Mouse (Mus musculus) bone marrow, adult 2 months (tissue): ENCODE results near the gene Erv3. TPM values are rescaled to one million over a fixed set of nuclear protein-coding genes. Genes with fewer than 3 reads are reported as not detected.

ENCODE experiments used
- H3K27ac ChIP-seq: fragments of 200-500 bp; 2 replicates; pipeline ENCODE4 v1.5.1; 2012; ENCODE audit warnings: low read depth, mild to moderate bottlenecking, control low read depth, inconsistent platforms, low read length; ENCODE audit not compliant: control insufficient read depth, poor library complexity, insufficient read depth
- H3K4me1 ChIP-seq: fragments of 200-500 bp; 2 replicates; pipeline ENCODE4 v1.6.1; 2011; ENCODE audit warnings: low read length; ENCODE audit not compliant: control insufficient read depth, insufficient read depth
- H3K4me3 ChIP-seq: fragments of 200-500 bp; replicated peaks from 2 replicates; pipeline ENCODE3; 2011; ENCODE audit warnings: mild to moderate bottlenecking, low read depth, low read length, control low read depth; ENCODE audit not compliant: control insufficient read depth
- CTCF ChIP-seq: fragments of 200-500 bp; IDR thresholded peaks from 2 replicates; pipeline ENCODE4 v1.5.1; 2011; ENCODE audit warnings: low read length, control low read depth; ENCODE audit not compliant: control insufficient read depth, insufficient read depth
- POLR2A ChIP-seq: fragments of 200-500 bp; IDR thresholded peaks from 2 replicates; pipeline ENCODE4 v1.6.1; 2011; ENCODE audit warnings: low read depth, mild to moderate bottlenecking, control low read depth, low read length, borderline replicate concordance; ENCODE audit not compliant: control insufficient read depth
- WGBS: fragments of 180-500 bp; shearing (Covaris S2); methylation state at CpG from one replicate; pipeline ENCODE4 v1.1.7; 2018; 5-methylcytosine and 5-hydroxymethylcytosine counted together
- polyA plus RNA-seq: library from polyadenylated mRNA; stranded (reverse); fragments of >200 nt; gene quantifications from 2 replicates; pipeline ENCODE4 v1.2.4, GENCODE M21; 2011; ENCODE audit warnings: low replicate concordance; ENCODE audit not compliant: missing spikeins, insufficient read depth, insufficient read length

Erv3 gene
- polyA plus RNA-seq, 1 experiment, result not detected

- no peak overlapping the region for H3K27ac ChIP-seq
- no peak for TF ChIP-seq POLR2A
- no peak for TF ChIP-seq CTCF
- H3K4me3 ChIP-seq, result no peak overlapping the region
- no peaks in the 10 kb centered on the region for H3K4me1 ChIP-seq
Measured at GRCm38 (mm10) chr2:131857838-131858237, 1.7 kb downstream of the Erv3 start.

- Histone ChIP-seq H3K27ac (no peak overlapping the region), H3K4me3 (no peak overlapping the region), H3K4me1 (no peaks in the 10 kb centered on the region)
- WGBS, result 62% methylated on average over 4 of the region's 4 CpGs
- TF ChIP-seq CTCF (no peak), POLR2A (no peak)
Measured at GRCm38 (mm10) chr2:131853719-131854118, 5.8 kb downstream of the Erv3 start.

DNA sequence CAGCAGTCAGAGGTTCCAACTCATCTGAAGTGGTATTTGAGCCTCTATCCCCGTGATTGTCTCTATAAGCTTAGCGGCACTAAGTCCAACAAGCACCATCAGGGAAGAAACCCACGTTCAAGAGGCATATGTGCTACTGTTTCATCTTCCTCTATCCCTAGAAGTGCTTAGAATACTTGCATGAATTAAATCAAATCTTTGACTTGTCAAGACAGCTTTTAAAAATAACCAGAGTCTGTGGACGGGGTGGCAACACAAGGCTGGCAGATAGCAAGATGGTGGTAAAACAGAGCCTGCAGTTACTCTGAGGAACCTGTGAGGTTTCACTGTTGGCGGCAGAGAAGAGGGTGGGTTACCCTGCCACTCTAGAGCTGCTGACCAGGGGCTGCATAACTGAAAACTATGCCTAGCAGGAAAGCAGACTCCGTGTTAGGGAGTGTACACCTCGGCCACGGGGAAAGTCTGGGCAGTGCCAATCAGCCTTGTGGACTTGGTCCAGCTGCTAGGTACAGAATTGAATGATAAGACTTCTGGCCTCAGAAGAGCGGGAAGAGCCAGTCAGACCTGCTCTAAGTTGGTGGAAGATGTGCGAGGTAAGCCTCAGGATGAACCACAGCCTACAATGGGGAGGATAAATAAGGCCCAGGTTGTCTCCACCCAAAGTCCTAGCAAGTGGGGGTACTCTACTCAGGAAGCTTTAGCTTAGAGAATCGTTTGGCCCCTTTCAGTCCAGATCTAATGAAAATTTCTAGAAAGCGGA lies 8.0 kb downstream of the Erv3 start:
- 80% methylated on average over 12 of the region's 12 CpGs for WGBS

DNA sequence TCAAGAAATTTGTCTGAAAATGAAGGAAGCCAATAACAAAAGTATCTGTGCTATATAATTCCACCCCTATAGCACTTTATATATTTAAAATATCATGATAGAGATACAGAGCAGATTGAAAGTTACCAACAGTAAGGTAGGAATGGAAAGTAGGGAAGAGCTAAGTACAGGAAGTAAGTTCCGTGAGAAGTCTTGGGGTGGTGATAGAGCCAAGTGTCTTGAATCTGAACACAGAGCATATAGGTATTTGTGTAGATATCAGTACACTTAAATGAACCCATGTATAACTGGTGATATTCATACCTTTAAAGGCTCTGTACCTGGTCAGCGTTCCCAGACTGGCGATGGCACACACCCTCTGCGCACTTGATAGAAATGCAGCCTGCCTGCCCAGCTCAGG lies 9.5 kb downstream of the Erv3 start:
- WGBS, result 89% methylated on average over 4 of the region's 4 CpGs
- Histone ChIP-seq H3K27ac (no peak overlapping the region), H3K4me1 (no peaks in the 10 kb centered on the region), H3K4me3 (no peak overlapping the region)
- TF ChIP-seq CTCF, result no peak
- no peak for TF ChIP-seq POLR2A

More for the DNA sequence above, 8.0 kb downstream of the Erv3 start:
- Histone ChIP-seq H3K4me3 (no peak overlapping the region), H3K27ac (no peak overlapping the region), H3K4me1 (no peaks in the 10 kb centered on the region)
- TF ChIP-seq POLR2A (no peak), CTCF (no peak)

- 19% methylated on average over 10 of the region's 10 CpGs for WGBS
- no peaks in the 10 kb centered on the region for H3K4me1 ChIP-seq
- H3K27ac ChIP-seq, result no peak overlapping the region
- H3K4me3 ChIP-seq, result no peak overlapping the region
- TF ChIP-seq CTCF, result no peak
- TF ChIP-seq POLR2A, result no peak
Measured at GRCm38 (mm10) chr2:131847501-131848359, 11.8 kb downstream of the Erv3 start.

DNA sequence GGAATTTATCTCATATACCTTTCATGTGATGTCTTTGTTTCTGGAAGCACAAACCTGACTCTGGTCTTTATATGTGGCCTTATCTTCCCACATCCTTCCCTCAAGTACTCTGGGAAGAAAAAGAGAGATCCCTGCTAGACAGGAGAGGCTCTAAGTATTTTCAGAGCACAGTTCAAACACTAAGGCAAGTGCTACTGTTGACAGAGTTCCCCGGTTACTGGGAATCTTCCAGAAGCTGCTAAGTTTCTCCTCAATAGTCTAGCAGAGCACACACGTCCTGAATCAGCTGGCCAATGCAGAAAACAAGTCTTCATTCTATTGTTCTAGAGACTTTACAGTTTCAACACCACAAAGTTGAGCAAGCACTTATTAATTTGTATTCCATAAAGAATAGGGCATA lies 12.7 kb downstream of the Erv3 start:
- WGBS, result 54% methylated on average over 2 of the region's 2 CpGs
- TF ChIP-seq POLR2A (no peak), CTCF (no peak)
- no peaks in the 10 kb centered on the region for H3K4me1 ChIP-seq
- no peak overlapping the region for H3K27ac ChIP-seq
- H3K4me3 ChIP-seq, result no peak overlapping the region

- whole genome bisulfite sequencing, result 75% methylated on average over 11 of the region's 11 CpGs
- no peak overlapping the region for H3K27ac ChIP-seq
- H3K4me1 ChIP-seq, result no peaks in the 10 kb centered on the region
- TF ChIP-seq CTCF, result no peak
- no peak for TF ChIP-seq POLR2A
- no peak overlapping the region for H3K4me3 ChIP-seq
Measured at GRCm38 (mm10) chr2:131846132-131846710, 13.3 kb downstream of the Erv3 start.

DNA sequence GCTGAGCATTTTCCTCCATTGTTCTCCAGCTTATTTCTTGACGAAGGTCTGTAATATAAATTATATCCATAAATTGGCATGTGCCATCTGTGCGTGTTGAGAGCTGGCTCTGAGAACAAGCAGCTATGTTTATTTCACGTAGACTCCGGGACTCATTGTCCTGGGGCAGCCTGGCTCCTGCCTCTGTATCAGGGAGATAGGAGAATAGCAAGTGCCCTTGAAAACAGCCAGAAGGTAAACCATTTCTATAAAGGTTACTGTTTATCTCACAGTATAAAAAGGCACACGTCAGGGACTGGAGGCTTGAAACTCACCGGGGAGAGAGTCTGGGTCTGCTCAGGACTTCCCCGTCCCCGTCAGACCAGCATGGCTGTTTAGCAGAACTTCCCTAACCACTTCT lies 13.9 kb downstream of the Erv3 start:
- WGBS, result 42% methylated on average over 8 of the region's 8 CpGs
- H3K4me1 ChIP-seq, result no peaks in the 10 kb centered on the region

More for the DNA sequence above, 13.9 kb downstream of the Erv3 start:
- TF ChIP-seq POLR2A, result no peak
- no peak for TF ChIP-seq CTCF
- no peak overlapping the region for H3K4me3 ChIP-seq
- no peak overlapping the region for H3K27ac ChIP-seq
